Mouse (Mus musculus) spleen, adult 2 months (tissue): Measurements from ENCODE around the gene Vps13d. TPM values are rescaled to one million over a fixed set of nuclear protein-coding genes. Genes with fewer than 3 reads are reported as not detected.

Experiments used
- DNase-seq, 2 experiments: peaks; one replicate each; pipeline versions ENCODE4 v3.0.0 to v3.0.0-alpha.2; 2012 to 2021; ENCODE audit warnings: low spot score in 2 of 2, low read depth in 1 of 2
- H3K27ac ChIP-seq: fragments of 200-500 bp; 2 replicates; pipeline ENCODE4 v1.5.1; 2012; ENCODE audit warnings: low read length, inconsistent platforms; ENCODE audit not compliant: insufficient read depth
- H3K27me3 ChIP-seq: fragments of 200-500 bp; 2 replicates; pipeline ENCODE4 v1.6.1; 2012; ENCODE audit warnings: mild to moderate bottlenecking, moderate library complexity, low read length, inconsistent platforms; ENCODE audit not compliant: control insufficient read depth, insufficient read depth
- H3K36me3 ChIP-seq: fragments of 200-500 bp; 2 replicates; pipeline ENCODE4 v1.6.1; 2012; ENCODE audit warnings: mild to moderate bottlenecking, low read length, inconsistent platforms; ENCODE audit not compliant: control insufficient read depth, insufficient read depth
- H3K4me1 ChIP-seq: fragments of 200-500 bp; 2 replicates; pipeline ENCODE4 v1.6.1; 2011; ENCODE audit warnings: inconsistent platforms; ENCODE audit not compliant: control insufficient read depth, insufficient read depth, insufficient read length
- H3K4me3 ChIP-seq: fragments of 200-500 bp; 2 replicates; pipeline ENCODE4 v1.5.1; 2011; ENCODE audit warnings: mild to moderate bottlenecking, inconsistent platforms; ENCODE audit not compliant: insufficient read depth, insufficient read length; ENCODE audit errors: extremely low read depth
- CTCF ChIP-seq: fragments of 200-500 bp; IDR thresholded peaks from 2 replicates; pipeline ENCODE4 v1.5.1; 2011; ENCODE audit warnings: mild to moderate bottlenecking, inconsistent platforms; ENCODE audit not compliant: insufficient read depth, insufficient read length, insufficient replicate concordance; ENCODE audit errors: extremely low read depth
- POLR2A ChIP-seq: fragments of 200-500 bp; IDR thresholded peaks from 2 replicates; pipeline ENCODE4 v1.6.1; 2011; ENCODE audit warnings: low read depth, low read length, inconsistent platforms
- WGBS: fragments of 180-500 bp; shearing (Covaris S2); methylation state at CpG from one replicate; pipeline ENCODE4 v1.1.7; 2018; 5-methylcytosine and 5-hydroxymethylcytosine counted together
- polyA plus RNA-seq: library from polyadenylated mRNA; depleted of rRNA; stranded (reverse); fragments of >200 nt; gene quantifications from 2 replicates; pipeline ENCODE4 v1.2.3, GENCODE M21; 2012

The Vps13d gene
- polyA plus RNA-seq, 1 experiment = 12.1 TPM

- Histone ChIP-seq H3K4me3 (no peak overlapping the region), H3K27ac (no peak overlapping the region), H3K27me3 (no peaks in the 10 kb centered on the region), H3K4me1 (no peaks in the 10 kb centered on the region), H3K36me3 (peaks cover 28% of the 10 kb centered on the region)
- DNase-seq = no peak
- WGBS = 92% methylated on average over 7 of the region's 7 CpGs
- no peak for TF ChIP-seq POLR2A
- no peak for TF ChIP-seq CTCF
These were observed 128.3 kb downstream of the Vps13d start for GRCm38 (mm10) chr4:145066336-145067018.

GRCm38 (mm10) chr4:145058749-145059442, 135.9 kb downstream of the Vps13d start:
- Histone ChIP-seq H3K4me1 (no peaks in the 10 kb centered on the region), H3K27ac (no peak overlapping the region), H3K27me3 (no peaks in the 10 kb centered on the region), H3K4me3 (no peak overlapping the region), H3K36me3 (peaks cover 39% of the 10 kb centered on the region)
- TF ChIP-seq POLR2A = no peak
- no peak for TF ChIP-seq CTCF
- 89% methylated on average over 2 of the region's 2 CpGs for WGBS
- DNase-seq = no peak

- no peak for TF ChIP-seq CTCF
- no peak for TF ChIP-seq POLR2A
- Histone ChIP-seq H3K36me3 (peaks cover 24% of the 10 kb centered on the region), H3K27ac (no peak overlapping the region), H3K27me3 (no peaks in the 10 kb centered on the region), H3K4me1 (no peaks in the 10 kb centered on the region), H3K4me3 (no peak overlapping the region)
- 94% methylated on average over 3 of the region's 3 CpGs for WGBS
- no peak for DNase-seq
These were observed 138.5 kb downstream of the Vps13d start for GRCm38 (mm10) chr4:145056346-145056745.

- no peak overlapping the region for H3K27ac ChIP-seq
- H3K4me1 ChIP-seq = no peaks in the 10 kb centered on the region
- TF ChIP-seq POLR2A (no peak), CTCF (no peak)
- H3K36me3 ChIP-seq = peaks cover 20% of the 10 kb centered on the region
- H3K27me3 ChIP-seq = no peaks in the 10 kb centered on the region
- no peak for DNase-seq
- no peak overlapping the region for H3K4me3 ChIP-seq
- WGBS = 92% methylated on average over 3 of the region's 3 CpGs
These were observed 139.0 kb downstream of the Vps13d start for GRCm38 (mm10) chr4:145055792-145056191.

GRCm38 (mm10) chr4:145054369-145054768, 140.4 kb downstream of the Vps13d start:
- no peaks in the 10 kb centered on the region for H3K27me3 ChIP-seq
- peaks cover 18% of the 10 kb centered on the region for H3K36me3 ChIP-seq
- TF ChIP-seq CTCF (no peak), POLR2A (no peak)
- H3K4me3 ChIP-seq = no peak overlapping the region
- H3K4me1 ChIP-seq = no peaks in the 10 kb centered on the region
- no peak overlapping the region for H3K27ac ChIP-seq
- no peak for DNase-seq
- WGBS = 89% methylated on average over 3 of the region's 3 CpGs

GRCm38 (mm10) chr4:145052697-145053096, 142.1 kb downstream of the Vps13d start:
- TF ChIP-seq CTCF = no peak
- TF ChIP-seq POLR2A = no peak
- Histone ChIP-seq H3K4me1 (no peaks in the 10 kb centered on the region), H3K36me3 (peaks cover 17% of the 10 kb centered on the region), H3K27me3 (no peaks in the 10 kb centered on the region), H3K27ac (no peak overlapping the region), H3K4me3 (no peak overlapping the region)
- WGBS = 68% methylated on average over 1 of the region's 1 CpGs
- no peak for DNase-seq

- Histone ChIP-seq H3K4me3 (no peak overlapping the region), H3K27ac (no peak overlapping the region), H3K27me3 (no peaks in the 10 kb centered on the region), H3K36me3 (peaks cover 14% of the 10 kb centered on the region), H3K4me1 (no peaks in the 10 kb centered on the region)
- WGBS = 92% methylated on average over 3 of the region's 3 CpGs
- DNase-seq = no peak
- TF ChIP-seq POLR2A (no peak), CTCF (no peak)
These were observed 142.5 kb downstream of the Vps13d start for GRCm38 (mm10) chr4:145052282-145052681.
